Mouse (Mus musculus): ENCODE data around the gene Ugt1a5.

The Ugt1a5 gene

GRCm38 (mm10) chr1:88240072-88240471, 74.3 kb downstream of the Ugt1a5 start:
- DNase-seq (ENCODE audit: low spot score in 2 of 2) = no peak

DNA sequence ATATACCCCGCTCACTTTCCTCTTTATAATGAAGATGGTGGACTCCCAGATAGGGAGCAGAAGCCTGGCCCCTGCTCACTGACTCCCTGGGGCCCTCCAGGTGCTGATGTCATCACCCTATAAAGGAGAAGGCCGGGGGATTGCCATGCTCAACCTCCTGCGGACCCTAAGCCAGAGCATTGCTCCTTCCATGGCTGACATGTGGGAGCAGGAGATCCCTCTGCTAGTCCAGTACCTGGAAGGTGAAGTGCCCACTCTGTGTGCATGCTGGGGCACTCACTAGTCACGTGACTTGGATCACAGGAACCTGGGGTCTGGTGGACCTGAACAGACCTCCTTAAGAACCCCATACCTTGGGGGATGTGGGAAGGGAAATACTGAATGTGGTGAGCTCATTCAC, 74.8 kb downstream of the Ugt1a5 start:
- no peak for DNase-seq (ENCODE audit: low spot score in 2 of 2)

DNA sequence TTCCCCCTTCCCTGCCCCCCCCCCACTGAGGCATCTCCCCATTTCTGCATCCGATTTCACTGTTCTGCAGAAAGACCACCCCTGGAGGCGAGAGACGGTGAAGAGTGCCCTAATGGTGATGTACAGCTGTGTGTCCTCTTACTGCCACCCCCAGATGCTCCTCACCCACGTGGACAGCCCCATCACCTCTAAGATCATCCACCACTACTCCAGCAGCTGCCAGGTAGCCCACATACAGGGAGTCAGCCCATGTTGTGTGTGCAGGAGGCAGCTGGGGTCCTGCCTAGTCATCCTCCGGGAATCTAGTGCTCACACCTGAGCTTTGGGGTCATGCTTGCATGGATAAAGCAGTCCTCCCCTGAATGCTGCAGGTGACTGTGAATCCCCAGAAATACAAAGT, 78.0 kb downstream of the Ugt1a5 start:
- no peak for DNase-seq (ENCODE audit: low spot score in 2 of 2)

GRCm38 (mm10) chr1:88245881-88246280, 80.1 kb downstream of the Ugt1a5 start:
- DNase-seq (ENCODE audit: low spot score in 2 of 2) = no peak

GRCm38 (mm10) chr1:88246386-88246785, 80.6 kb downstream of the Ugt1a5 start:
- no peak for DNase-seq (ENCODE audit: low spot score in 2 of 2)

- no peak for DNase-seq (ENCODE audit: low spot score in 2 of 2)
Observed at GRCm38 (mm10) chr1:88247660-88248059, 81.8 kb downstream of the Ugt1a5 start.

DNA sequence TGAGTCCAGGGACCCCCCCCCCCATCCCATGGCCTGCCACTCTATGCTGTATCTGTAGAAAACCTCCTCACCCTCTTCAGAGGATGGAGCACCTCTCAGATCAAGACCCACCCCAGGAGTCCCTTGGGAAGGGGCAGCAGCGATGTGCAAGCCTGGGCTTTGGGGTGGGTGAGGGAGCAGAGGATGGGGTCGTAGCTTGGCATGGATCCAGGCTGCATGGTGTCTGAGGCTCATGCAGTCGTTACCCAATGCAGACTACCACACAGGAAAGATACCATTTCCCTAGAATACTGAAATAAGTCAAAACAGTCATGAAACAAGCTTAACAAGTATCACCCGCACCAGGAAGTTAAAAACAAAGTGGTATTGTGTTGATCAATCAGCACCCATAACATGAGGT, 82.8 kb downstream of the Ugt1a5 start:
- DNase-seq (ENCODE audit: low spot score in 2 of 2) = no peak

DNA sequence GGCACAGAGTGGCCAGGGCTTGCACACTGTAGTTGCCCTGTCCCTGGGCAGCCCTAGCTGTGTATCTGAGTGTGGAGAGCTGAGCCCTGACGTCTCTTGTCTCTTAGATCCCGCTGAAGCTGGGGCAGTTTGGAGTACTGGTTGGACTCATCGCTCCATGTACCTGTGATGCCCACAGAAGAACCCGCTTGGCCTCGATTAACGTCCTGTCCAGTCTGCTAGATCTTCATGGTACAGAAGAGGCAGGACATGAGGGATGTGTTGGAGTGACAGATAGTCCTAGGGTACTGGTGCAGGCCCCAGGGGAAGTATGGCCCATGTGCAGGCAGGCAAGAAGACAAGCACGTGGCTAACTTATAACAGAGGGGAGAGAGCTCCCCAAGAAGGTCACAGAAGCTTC, 83.8 kb downstream of the Ugt1a5 start:
- DNase-seq (ENCODE audit: low spot score in 2 of 2) = no peak

DNA sequence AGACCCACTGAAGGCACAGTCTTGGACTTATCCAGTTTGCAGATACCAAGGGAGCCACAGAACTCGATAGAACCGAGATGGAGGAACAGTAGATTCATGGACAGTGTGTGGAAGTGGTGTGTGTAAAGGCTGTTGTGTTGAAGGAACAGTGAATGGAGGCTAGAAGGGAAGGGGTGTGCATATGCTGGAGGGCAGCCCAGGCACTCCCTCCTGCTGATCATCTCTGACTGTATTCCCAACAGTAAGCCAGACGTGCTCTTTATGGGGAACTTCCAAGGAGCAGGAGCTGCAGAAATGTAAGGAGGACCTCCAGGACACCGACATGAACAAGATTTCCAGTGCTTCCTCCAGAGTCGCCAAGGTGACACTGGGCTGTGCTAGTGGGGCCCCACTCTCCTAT, 84.2 kb downstream of the Ugt1a5 start:
- DNase-seq (ENCODE audit: low spot score in 2 of 2) = no peak

DNA sequence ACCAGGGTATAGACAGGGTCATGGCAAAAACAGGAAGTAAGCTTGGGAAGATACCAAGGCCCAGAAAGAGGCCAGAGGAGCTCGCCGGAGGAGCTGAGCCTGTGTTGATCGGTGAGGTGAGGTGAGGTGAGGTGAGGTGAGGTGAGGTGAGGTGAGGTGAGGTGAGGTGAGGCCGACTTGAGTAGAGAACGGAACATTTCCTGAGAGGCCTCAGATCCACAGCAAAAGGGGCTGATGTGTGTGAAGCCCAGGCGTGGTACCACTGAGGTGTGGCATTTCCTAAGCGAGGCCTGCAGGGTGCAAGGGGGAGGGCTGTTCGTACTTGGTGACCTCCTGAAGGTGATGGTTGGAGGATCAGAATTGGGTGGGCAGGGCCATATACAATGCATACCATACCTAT, 87.3 kb downstream of the Ugt1a5 start:
- DNase-seq (ENCODE audit: low spot score in 2 of 2) = no peak

DNA sequence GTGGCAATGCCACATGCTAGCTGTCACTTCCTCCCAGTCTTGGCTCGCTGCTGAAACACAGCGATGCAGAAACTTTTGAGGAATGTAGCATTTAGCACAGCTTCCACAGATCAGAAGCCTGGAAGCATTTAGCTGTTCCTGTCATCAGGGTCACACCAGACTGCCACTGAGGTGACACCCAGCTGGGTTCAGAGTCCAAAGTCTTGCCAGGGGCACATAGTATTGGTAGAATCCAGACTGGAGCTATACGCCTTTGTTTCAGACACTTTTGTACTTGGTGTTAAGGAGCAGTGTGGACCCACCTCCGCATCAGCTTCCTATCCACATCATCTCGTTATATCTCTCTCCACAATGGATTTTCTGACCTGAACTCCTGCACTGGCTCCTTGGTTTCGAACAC, 87.7 kb downstream of the Ugt1a5 start:
- DNase-seq (ENCODE audit: low spot score in 2 of 2) = no peak

DNA sequence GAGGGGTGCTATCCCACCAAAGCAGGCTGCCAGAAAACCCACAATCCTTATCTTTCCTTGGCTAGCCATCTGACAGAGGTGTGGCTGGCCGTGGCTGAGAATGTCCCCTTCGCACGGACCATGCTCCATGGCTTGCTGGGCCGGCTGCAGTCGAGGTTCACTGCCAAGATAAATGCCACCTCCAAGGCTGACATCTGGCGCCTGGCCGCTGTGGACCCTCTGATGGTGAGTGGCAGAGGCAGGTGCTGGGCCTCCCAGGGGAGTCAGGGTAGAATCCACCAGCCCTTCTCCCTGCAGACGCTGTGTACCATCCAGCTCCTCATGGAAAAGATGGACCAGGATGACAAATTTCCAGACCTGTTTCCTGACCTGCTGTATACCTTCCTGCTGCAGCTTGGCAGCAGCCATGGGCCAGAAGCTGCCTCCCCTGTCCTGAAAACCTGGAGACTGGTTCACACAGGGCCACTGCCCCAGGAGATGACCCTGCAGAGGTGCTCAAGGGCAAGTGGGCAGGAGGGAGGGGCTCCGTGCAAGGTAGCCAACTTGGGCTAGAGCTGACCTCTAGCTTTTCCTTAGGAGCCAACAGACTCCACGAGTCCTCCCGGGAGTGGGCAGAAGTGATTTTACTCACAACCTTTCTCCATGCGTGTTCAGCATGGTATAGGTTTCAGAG, 89.1 kb downstream of the Ugt1a5 start:
- DNase-seq (ENCODE audit: low spot score in 2 of 2) = no peak

DNA sequence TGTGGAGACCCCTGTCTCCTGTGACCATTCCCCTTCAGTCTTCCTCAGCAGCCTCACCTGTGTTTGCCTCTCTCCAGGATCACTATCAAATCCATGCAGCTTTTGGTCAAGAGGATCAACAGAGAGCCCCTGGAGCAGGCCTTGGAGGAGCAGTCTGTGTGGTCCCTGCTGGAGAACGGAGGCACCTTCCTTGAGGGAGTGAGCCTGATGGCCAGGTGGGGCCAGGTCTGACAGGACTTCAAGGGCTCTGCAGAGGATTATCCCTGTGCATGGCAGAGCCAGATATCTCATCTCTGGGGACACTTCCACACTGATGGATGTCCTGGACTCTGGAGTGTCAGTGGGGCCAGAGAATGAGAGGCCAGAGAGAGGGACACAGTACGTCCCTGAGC, 89.7 kb downstream of the Ugt1a5 start:
- no peak for DNase-seq (ENCODE audit: low spot score in 2 of 2)

- DNase-seq (ENCODE audit: low spot score in 2 of 2) = no peak
Observed at GRCm38 (mm10) chr1:88255989-88256754, 90.4 kb downstream of the Ugt1a5 start.

DNA sequence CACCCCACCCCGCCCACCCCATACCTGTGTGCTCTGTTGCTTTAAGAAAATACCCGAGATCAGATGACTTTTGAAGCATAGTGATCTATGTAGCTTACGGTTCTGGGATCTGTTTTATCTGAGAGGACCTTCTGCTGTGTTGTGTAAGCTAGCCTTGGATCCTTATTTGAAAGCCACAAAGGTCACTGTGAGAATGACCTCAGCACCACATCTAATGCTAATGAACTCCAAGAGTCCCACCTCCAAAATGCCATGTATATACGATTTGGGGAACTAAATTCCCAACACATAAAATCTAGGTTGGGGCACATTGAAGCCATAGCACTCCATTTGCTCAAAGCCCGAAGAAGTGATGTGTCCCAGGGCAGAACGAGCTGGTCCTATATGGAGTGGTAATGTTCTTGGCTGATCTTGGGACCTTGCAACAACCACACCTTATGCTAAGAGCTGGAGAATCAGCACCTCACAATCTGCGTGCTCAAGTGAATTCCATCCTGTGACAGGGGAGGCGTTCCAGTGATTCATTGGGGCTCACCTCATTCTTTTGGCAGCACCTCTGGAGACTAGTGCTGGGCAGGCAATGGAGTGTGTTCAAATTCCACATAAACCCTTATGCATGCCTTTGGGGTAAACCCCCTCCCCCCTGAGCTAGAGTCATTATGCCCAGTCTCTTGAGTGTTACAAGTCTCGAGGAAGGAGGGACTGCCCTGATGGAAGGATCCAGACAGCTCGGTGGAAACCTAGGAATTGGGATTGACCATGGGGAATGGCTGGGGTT, 91.3 kb downstream of the Ugt1a5 start:
- no peak for DNase-seq (ENCODE audit: low spot score in 2 of 2)

DNA sequence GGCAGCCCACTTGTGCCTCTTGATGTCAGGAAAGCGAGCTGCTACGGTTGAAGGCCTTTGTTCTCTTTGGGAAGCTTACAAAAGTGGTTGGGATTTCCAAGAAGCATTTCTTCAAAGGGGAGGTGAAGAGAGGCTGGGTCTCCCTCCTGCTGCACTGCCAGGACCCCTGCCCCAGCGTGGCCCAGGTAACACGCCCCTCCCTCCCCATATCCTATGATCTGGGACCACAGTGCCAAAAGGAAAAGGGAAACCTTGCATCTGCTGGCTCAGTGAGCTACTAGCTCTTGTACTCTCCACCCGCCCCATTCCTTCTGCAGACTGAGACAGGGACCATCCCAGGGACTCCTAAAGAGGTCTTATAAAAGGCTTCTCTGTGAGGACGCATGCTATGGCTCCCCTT, 91.9 kb downstream of the Ugt1a5 start:
- no peak for DNase-seq (ENCODE audit: low spot score in 2 of 2)

DNA sequence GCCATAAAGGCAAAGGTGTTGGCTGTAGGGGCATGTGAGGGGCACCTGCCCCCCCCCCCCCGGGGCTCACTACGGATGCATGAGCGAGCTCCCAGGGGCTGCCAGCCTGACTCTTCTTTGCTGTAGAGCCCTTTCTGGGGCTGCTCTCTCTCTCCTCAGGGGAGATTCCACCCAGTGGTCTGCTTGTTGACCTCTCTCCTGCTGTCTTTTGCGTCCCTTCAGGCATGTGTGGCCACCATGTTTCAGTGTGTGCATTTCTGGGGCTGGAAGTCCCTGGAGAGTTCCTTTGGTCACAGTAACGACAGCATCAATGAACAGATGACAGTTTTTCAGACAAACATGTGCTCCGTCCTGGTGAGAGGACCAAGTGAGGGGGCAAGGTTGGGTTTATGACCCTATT, 92.5 kb downstream of the Ugt1a5 start:
- peak in 1 of 2 experiments; percentile 17 for DNase-seq (ENCODE audit: low spot score in 2 of 2)

DNA sequence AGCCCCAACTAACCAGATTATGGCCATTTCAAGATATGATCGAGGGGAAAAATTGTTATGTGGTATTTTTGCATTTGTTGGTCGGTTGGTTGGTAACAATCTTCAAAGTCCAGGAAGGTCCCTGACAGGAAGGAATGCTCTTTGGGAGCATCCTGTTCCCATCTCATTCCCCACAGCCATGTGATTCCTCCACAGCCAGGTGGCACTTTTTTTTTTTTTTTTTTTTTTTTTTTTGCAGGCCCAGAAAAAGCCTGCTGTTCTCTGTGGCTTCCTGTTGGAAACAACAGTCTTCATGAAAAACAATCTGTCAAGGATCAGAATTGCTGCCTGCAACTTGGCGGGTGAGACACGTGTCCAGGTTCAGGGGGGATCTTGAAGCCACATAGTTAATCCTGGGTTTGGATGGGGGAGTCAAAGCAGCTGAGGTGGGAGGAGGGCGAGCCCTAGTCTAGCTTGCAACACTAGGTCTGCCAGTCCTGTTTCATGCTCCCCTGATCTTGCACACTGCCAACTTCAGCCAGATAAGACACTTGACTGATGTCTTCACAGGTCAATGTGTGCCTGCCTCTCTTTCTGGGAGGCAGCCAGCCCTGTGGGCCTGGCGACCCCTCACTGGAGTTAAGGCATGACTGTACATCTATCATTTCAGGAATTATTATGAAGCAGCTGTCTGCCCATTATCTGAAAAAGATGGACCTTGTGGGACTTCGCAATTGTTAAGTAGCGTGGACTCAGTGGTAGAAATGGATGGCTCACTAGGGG, 93.2 kb downstream of the Ugt1a5 start:
- no peak for DNase-seq (ENCODE audit: low spot score in 2 of 2)

GRCm38 (mm10) chr1:88259643-88260024, 93.8 kb downstream of the Ugt1a5 start:
- DNase-seq (ENCODE audit: low spot score in 2 of 2) = no peak

DNA sequence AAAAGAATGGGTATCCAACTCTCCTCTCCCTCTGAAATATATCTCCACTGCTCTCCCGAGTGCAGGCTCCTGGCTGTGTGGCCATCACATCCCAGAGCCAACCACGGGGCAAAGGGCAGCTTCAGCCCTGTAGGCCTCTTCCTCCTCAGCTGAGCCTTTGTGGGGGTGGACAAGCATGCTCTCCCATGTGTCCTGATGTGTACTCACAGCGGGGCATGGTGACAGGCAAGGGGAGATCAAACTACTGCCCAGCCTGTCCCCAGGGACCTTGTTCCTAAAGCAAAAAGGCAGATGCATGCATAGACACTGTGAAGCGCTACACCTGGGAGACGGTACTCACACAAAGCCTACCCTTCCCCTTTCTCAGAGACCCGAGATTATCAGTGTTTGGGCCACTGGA, 94.3 kb downstream of the Ugt1a5 start:
- DNase-seq (ENCODE audit: low spot score in 2 of 2) = no peak

DNA sequence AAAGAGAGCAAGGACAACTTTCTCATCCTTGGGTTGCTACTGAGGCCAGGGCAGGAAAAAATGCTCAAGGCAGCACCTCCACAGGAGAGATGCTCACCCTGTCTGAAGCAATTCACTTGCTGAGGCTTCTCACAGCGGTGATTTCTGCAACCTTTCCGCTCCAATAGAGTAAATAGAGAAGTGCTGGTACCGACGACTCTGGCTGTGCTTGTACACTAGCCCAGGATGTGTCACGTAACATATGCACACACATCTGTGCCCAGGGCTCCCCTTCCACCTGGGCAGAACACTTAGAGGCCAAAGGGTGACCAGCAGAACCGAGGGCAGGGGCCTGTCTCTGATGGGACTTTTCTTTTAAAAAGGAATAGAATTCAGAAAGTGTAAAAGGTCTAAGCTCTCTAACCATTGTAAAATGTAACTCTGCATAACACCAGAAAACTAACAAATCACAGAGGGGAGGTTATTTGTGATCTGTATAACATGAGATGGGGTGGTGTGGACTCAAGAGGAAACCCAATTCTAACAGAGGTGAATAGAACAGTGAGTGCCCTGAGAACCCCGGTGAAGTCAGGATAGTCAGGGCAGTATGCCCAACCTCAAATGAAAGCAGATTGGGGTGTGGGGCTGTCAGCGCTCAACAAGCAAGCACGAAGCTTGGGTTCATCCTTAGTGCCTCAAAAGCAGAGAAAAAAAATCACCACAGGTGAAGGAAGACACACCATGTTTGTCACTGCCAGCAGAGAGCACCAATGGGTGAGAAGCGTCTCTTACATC, 95.0 kb downstream of the Ugt1a5 start:
- no peak for DNase-seq (ENCODE audit: low spot score in 2 of 2)

Data from frontal cortex, postnatal 10 days (tissue).